Mouse (Mus musculus): ENCODE results near the gene Boll. TPM values are rescaled to one million over a fixed set of nuclear protein-coding genes. Genes with fewer than 3 reads are reported as not detected.

Boll gene
- polyA plus RNA-seq, 1 experiment from 2014 or later = 0.28 TPM

DNA sequence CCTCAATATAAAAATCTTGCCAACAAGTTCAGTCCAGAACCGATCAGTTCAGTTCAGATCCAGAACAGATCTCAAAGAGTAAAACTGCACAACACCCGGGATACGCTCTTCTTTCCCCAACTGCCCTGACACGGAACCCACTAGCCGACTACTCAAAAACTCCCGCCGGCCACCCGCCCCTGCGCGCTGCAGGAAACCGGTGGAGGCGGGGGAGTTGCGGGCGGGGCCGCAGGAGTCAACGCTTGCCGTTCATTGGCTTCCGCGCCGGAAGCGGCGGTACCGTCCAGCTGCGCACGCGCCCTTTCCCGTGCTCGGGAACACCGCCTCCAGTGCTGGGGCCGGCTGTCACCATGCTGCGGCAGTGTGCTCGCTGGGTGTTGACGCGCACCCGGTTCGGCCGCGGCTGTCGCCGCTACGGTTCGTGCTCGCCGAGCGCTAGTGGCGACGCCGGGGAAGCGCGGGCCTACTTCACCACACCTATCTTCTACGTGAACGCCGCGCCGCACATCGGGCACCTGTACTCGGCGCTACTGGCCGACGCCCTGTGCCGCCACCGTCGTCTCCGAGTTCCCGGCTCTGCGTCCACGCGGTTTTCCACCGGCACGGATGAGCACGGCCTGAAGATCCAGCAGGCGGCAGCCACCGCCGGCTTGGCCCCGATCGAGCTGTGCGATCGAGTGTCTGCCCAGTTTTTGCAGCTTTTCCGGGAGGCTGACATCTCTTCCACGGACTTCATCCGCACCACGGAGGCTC lies 126.2 kb downstream of the Boll start, which contains the start of gene Mars2:
Gene Mars2, plus strand, starts transcription at position 288 of the 753 bp plus-strand sequence.
- peak within 1 kb of the TSS; percentile 87 for H3K9ac ChIP-seq (replicated peaks)
- no peaks in the 10 kb centered on the region for H3K9me3 ChIP-seq
- under 1% methylated on average over 81 of the region's 82 CpGs for WGBS
- H3K4me3 ChIP-seq = peak within 1 kb of the TSS; percentile 77
- H3K36me3 ChIP-seq = no peaks in the 10 kb centered on the region
- peak; percentile 98 for ATAC-seq (ENCODE audit: low FRiP score, low read depth)
- H3K27me3 ChIP-seq = no peaks in the 10 kb centered on the region
- peak within 1 kb of the TSS; percentile 80 for H3K4me2 ChIP-seq (replicated peaks)
- H3K4me1 ChIP-seq = peaks cover 29% of the 10 kb centered on the region
- peak within 1 kb of the TSS; percentile 75 for H3K27ac ChIP-seq (replicated peaks)

DNA sequence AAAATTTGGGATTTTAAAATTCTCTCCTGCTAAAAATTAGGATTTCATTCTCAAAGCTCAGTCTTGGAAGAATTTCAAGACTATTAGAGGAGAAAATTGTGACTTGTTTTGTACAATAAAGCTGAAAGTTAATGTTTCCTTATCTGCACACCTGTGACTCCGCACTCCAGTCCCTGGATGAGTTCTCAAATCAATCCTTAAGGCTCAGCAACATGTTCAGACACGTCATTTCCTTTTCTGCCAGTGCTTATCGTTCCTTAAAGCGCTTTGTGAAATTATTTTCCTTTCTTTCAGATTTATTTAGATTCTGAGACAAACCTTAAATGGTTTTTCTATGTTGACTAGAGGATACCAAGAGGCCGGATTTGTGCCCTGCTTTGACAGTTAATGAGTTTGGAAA lies 126.8 kb downstream of the Boll start:
- H3K27ac ChIP-seq (replicated peaks) = no peak overlapping the region
- H3K27me3 ChIP-seq = no peaks in the 10 kb centered on the region
- H3K4me3 ChIP-seq = peak overlapping the region; percentile 77
- H3K36me3 ChIP-seq = no peaks in the 10 kb centered on the region
- WGBS = 44% methylated on average over 5 of the region's 5 CpGs
- H3K9me3 ChIP-seq = no peaks in the 10 kb centered on the region
- H3K4me2 ChIP-seq (replicated peaks) = peak overlapping the region; percentile 80
- no peak for ATAC-seq (ENCODE audit: low FRiP score, low read depth)
- H3K4me1 ChIP-seq = peaks cover 29% of the 10 kb centered on the region
- H3K9ac ChIP-seq (replicated peaks) = no peak overlapping the region; the same call in 1 of the 2 replicates

DNA sequence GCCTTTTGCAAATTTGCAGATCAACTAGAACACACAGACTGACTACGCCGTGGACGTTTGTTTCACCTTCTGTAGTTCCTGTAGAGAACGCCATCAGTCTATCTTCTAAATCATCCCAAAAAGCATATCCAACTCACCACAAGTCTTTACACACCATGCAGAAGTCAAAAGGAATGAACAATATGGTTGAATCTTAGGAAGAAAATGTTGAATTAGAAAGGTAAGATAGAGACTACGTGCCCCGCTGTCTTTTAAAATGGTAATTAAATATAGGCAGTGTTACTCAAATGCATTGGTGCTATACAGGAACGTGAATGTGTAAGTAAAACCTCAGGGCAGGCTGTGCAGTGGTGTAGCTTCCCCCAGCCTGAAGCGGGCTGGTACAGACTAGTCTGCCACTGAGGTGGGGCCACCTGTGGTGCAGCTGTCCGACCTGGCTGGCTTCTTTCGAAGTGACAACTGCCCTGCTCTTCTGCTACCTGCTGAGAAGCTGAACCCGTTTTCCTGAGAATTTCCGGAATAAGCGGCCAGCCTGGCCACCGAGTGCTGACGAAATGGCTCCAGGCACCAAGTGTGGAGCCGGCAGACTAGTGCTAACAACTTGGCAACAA lies 128.3 kb downstream of the Boll start:
- Histone ChIP-seq H3K36me3 (no peaks in the 10 kb centered on the region), H3K9me3 (no peaks in the 10 kb centered on the region), H3K4me3 (no peak overlapping the region), H3K9ac (replicated peaks) (no peak overlapping the region), H3K4me1 (peaks cover 18% of the 10 kb centered on the region), H3K4me2 (replicated peaks) (no peak overlapping the region), H3K27me3 (no peaks in the 10 kb centered on the region), H3K27ac (replicated peaks) (no peak overlapping the region)
- no peak for ATAC-seq (ENCODE audit: low FRiP score, low read depth)
- WGBS = 63% methylated on average over 16 of the region's 16 CpGs

DNA sequence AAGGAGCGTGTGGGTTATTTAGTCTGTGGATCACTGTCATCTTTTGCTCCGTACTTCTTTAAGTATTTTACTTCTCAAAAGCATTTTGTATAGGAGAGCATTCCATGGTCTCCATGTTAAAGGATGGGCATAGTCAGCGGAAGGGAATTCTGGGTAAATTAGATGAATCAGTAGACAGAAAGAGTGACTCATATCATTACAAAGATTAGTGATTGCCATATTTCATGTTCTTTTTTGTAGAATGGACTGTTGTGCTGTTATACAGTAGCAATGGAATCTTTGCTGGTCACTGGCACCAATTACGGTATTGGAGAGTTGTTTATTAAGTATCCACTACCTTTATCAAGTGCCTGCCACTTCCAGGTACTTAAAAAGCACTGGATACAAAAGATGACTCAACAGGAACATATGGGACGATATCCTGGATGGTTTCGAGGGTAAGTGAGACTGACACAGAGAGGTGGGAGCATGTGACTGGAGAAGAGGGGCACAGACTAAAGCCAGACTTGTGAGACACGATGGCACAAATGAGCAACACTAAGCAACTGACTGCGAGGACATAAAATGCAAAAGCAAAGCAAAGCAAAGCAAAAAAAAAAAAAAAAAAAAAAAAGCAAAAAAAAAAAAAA lies 134.9 kb downstream of the Boll start:
- WGBS = 94% methylated on average over 8 of the region's 8 CpGs

DNA sequence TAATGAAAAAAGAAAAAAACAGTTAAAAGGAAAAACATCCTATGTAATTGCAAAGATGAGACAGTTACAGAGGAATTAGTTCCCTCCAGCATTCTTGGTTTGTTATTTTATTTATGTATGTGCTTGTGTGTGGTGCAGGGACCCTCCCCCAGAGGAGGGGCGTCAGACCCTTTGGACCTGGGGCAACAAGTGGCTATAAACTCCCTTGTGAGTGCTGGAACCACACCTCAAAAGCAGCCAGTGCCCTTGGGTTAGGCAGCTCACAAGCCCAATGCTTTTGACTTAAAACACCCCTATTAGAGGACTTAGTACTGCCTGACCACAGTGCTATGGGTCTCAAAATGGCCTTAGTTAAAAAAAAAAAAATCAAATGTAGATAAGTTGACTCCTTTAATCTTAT lies 135.9 kb downstream of the Boll start:
- Histone ChIP-seq H3K4me1 (peaks cover 9% of the 10 kb centered on the region; the same call in 1 of the 2 replicates), H3K36me3 (no peaks in the 10 kb centered on the region), H3K27me3 (0 out of 2 replicates have a peak, but pooled peaks cover 3% of the 10 kb centered on the region), H3K9ac (replicated peaks) (no peak overlapping the region), H3K9me3 (no peaks in the 10 kb centered on the region), H3K27ac (replicated peaks) (no peak overlapping the region), H3K4me3 (no peak overlapping the region), H3K4me2 (replicated peaks) (no peak overlapping the region)
- ATAC-seq (ENCODE audit: low FRiP score, low read depth) = no peak
- WGBS = 32% methylated on average over 1 of the region's 1 CpGs

More for the DNA sequence above, 134.9 kb downstream of the Boll start:
- Histone ChIP-seq H3K27me3 (0 out of 2 replicates have a peak, but pooled peaks cover 3% of the 10 kb centered on the region), H3K4me3 (no peak overlapping the region), H3K4me2 (replicated peaks) (no peak overlapping the region), H3K27ac (replicated peaks) (no peak overlapping the region), H3K36me3 (no peaks in the 10 kb centered on the region), H3K9ac (replicated peaks) (no peak overlapping the region), H3K9me3 (no peaks in the 10 kb centered on the region), H3K4me1 (peaks cover 9% of the 10 kb centered on the region; the same call in 1 of the 2 replicates)
- ATAC-seq (ENCODE audit: low FRiP score, low read depth) = no peak

DNA sequence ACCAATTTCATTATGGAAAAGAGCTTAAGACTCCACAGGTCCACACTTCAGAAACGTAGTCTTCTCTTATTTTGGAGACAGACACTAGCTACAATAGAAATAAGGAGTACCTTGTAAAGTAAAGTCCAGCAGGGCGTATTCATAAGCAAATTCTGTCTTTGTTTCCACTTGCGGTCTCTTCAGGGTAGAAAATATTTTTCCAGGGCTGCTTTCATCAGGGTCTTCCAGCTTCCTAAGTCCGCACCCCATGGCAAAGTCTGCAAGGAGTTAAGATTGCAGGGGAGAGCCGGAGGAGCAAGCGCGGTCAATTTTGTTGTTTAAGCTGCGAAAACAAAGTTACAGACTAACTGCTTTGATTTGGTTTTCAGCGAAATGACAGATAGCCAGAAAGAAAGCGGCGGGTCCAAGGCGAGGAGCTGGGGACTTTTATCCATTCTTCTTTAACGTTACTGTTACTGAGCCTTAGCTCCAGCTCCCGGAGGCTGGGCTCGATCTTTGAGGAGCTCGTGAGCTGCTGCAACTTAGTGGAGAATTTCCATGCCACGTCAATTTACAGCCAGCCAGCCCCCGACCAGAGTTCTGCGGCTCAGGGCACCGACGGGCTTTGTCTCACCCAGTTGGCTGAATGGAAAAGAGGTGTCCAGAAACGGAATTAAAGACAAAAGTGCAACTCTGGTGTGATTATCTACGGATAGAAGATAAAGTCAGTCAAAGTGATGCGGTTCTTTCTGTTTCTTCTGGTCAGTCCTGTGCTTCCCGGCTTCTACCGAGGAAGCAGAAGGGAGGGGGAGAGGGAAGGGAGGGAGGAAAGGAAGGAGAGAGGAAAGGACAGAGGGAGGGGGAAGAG lies 137.0 kb downstream of the Boll start, which contains the start of gene Rftn2:
Gene Rftn2, minus strand, starts transcription at position 772 of the 847 bp plus-strand sequence.
- H3K9ac ChIP-seq (replicated peaks) = peak within 1 kb of the TSS; percentile 63
- H3K27ac ChIP-seq (replicated peaks) = 0 out of 2 replicates have a peak within 1 kb of the TSS, but pooled peaks have one; percentile 15
- no peaks in the 10 kb centered on the region for H3K9me3 ChIP-seq
- no peaks in the 10 kb centered on the region for H3K36me3 ChIP-seq
- peak within 1 kb of the TSS; percentile 44 for H3K4me3 ChIP-seq
- peak within 1 kb of the TSS; percentile 63 for H3K4me2 ChIP-seq (replicated peaks)
- peaks cover 14% of the 10 kb centered on the region; the same call in 1 of the 2 replicates for H3K4me1 ChIP-seq
- peaks cover 3% of the 10 kb centered on the region; the same call in 1 of the 2 replicates for H3K27me3 ChIP-seq
- WGBS = under 1% methylated on average over 26 of the region's 26 CpGs
- peak; percentile 52; the same call in 1 of the 2 replicates for ATAC-seq (ENCODE audit: low FRiP score, low read depth)

DNA sequence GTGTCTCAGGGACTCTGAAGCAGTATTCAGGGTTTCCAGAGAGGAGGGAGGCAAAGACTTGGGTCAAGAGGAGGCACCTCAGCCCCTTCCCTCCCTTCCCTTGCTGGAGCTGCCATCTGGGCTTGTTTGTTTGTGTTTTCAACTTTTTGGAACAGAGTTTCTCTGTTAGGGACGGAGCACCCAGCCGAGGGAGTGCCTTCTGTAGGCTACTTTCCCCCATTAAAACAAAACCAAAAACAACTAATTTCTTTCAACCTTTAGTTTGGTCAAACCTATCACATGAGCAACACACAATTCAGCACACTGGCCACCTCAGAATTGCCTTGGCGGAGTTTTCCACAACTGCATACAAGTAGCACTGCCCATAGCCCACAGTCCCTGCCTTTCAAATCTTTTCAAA lies 137.9 kb downstream of the Boll start:
- H3K9ac ChIP-seq (replicated peaks) = no peak overlapping the region
- H3K4me3 ChIP-seq = peak overlapping the region; percentile 13; the same call in 1 of the 2 replicates
- WGBS = 38% methylated on average over 3 of the region's 3 CpGs
- peaks cover 14% of the 10 kb centered on the region; the same call in 1 of the 2 replicates for H3K4me1 ChIP-seq
- peaks cover 3% of the 10 kb centered on the region; the same call in 1 of the 2 replicates for H3K27me3 ChIP-seq
- no peak overlapping the region for H3K27ac ChIP-seq (replicated peaks)
- peak overlapping the region; percentile 63 for H3K4me2 ChIP-seq (replicated peaks)
- ATAC-seq (ENCODE audit: low FRiP score, low read depth) = no peak
- no peaks in the 10 kb centered on the region for H3K9me3 ChIP-seq
- H3K36me3 ChIP-seq = no peaks in the 10 kb centered on the region

DNA sequence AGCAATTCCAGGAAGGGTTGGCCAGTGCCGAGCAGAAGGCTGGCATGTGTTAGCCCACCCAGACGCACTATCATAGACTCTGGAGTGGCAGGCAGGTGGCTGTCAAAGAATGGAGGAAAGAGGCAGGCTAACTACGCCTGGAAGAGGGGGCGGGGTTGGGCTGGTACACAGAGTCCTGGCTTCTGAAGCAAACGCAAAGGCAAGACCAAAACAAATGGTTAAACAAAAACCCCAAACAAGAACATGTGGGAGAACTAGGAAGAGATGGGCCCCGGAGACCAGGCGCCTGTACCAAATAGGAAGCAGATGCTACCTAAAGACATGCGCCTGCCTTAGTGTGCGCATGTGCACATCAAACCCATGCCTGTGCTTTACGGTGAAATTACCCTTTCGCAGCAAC lies 139.2 kb downstream of the Boll start:
- peaks cover 3% of the 10 kb centered on the region; the same call in 1 of the 2 replicates for H3K27me3 ChIP-seq
- ATAC-seq (ENCODE audit: low FRiP score, low read depth) = peak; percentile 69
- H3K36me3 ChIP-seq = no peaks in the 10 kb centered on the region
- H3K4me3 ChIP-seq = no peak overlapping the region
- H3K27ac ChIP-seq (replicated peaks) = no peak overlapping the region
- H3K4me2 ChIP-seq (replicated peaks) = 0 out of 2 replicates have a peak overlapping the region, but pooled peaks have one; percentile 9
- H3K4me1 ChIP-seq = peaks cover 14% of the 10 kb centered on the region; the same call in 1 of the 2 replicates
- 69% methylated on average over 11 of the region's 11 CpGs for WGBS
- H3K9me3 ChIP-seq = no peaks in the 10 kb centered on the region
- no peak overlapping the region for H3K9ac ChIP-seq (replicated peaks)

DNA sequence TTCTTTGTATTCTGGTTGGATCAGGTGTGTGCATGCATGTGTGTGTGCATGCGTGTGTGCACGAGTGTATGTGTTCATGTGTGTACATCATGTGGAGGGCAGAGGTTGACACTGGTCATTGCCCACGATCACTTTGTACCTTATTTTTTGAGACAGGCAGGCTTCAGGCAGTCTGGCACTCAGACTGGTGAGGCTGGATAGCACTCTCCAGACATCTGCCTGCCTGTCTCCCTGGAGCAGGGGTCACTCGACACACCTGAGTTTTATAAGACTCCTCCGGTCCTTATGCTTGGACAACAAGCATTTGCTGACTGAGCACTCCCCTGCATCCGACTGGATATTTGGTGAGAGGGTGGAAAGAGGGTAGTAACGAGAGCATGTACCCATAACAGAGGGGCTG lies 140.2 kb downstream of the Boll start:
- H3K4me2 ChIP-seq (replicated peaks) = no peak overlapping the region
- H3K9ac ChIP-seq (replicated peaks) = no peak overlapping the region
- H3K27ac ChIP-seq (replicated peaks) = no peak overlapping the region
- H3K36me3 ChIP-seq = no peaks in the 10 kb centered on the region
- H3K27me3 ChIP-seq = peaks cover 3% of the 10 kb centered on the region; the same call in 1 of the 2 replicates
- WGBS = 91% methylated on average over 7 of the region's 7 CpGs
- H3K4me3 ChIP-seq = no peak overlapping the region
- peaks cover 14% of the 10 kb centered on the region; the same call in 1 of the 2 replicates for H3K4me1 ChIP-seq
- no peaks in the 10 kb centered on the region for H3K9me3 ChIP-seq
- ATAC-seq (ENCODE audit: low FRiP score, low read depth) = no peak

DNA sequence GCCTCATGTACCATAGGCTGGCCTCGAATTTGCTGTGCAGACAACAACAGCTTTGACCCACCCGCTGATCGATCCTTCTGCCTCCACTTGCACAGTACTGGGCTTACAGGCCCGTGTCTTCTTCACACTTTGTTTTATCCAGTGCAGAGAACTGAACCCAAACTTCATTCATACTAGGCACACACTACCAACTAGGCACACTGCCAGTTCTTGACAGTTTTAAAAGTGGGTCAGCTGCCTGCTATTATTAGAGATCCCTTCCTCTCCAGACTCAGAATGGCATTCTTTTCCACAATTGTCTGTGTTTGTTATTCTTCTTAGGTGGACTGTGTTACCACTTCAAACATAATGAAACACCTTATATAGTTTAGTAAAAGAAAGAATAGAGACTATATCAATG lies 141.9 kb downstream of the Boll start:
- 69% methylated on average over 4 of the region's 4 CpGs for WGBS
- H3K4me3 ChIP-seq = no peak overlapping the region
- no peak for ATAC-seq (ENCODE audit: low FRiP score, low read depth)

DNA sequence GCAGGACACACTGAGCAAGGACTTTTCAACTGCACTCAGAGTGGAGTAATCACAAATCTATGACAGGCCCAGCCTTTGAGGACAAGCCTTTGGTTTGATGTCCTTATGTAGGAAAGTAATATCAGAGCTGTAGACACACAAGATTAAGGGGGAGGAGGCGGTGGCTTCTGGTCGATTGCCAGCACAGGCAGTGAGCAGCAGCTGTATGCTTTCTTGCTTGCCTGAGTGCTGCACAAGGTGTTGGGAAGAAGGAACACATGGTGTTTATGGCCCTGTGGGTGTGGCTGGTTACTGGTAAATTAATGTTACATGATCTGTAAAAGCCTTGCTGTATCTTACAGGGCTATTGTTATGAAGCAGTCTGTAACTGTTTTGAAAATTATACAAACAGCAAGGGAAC lies 146.1 kb downstream of the Boll start:
- H3K36me3 ChIP-seq = no peaks in the 10 kb centered on the region
- H3K27me3 ChIP-seq = no peaks in the 10 kb centered on the region; the same call in 1 of the 2 replicates
- no peak overlapping the region for H3K4me2 ChIP-seq (replicated peaks)
- 0 out of 2 replicates have a peak, but pooled peaks cover 5% of the 10 kb centered on the region for H3K4me1 ChIP-seq
- H3K4me3 ChIP-seq = no peak overlapping the region
- no peak for ATAC-seq (ENCODE audit: low FRiP score, low read depth)
- H3K9me3 ChIP-seq = no peaks in the 10 kb centered on the region
- no peak overlapping the region for H3K27ac ChIP-seq (replicated peaks)
- 89% methylated on average over 2 of the region's 2 CpGs for WGBS
- H3K9ac ChIP-seq (replicated peaks) = no peak overlapping the region

More for the DNA sequence above, 141.9 kb downstream of the Boll start:
- Histone ChIP-seq H3K27me3 (peaks cover 3% of the 10 kb centered on the region; the same call in 1 of the 2 replicates), H3K4me2 (replicated peaks) (no peak overlapping the region), H3K9me3 (no peaks in the 10 kb centered on the region), H3K27ac (replicated peaks) (no peak overlapping the region), H3K4me1 (peaks cover 11% of the 10 kb centered on the region; the same call in 1 of the 2 replicates), H3K36me3 (no peaks in the 10 kb centered on the region), H3K9ac (replicated peaks) (no peak overlapping the region)

Data from midbrain, embryonic 12.5 days (tissue).